Mouse (Mus musculus): ENCODE data around the gene Vamp2.

DNA sequence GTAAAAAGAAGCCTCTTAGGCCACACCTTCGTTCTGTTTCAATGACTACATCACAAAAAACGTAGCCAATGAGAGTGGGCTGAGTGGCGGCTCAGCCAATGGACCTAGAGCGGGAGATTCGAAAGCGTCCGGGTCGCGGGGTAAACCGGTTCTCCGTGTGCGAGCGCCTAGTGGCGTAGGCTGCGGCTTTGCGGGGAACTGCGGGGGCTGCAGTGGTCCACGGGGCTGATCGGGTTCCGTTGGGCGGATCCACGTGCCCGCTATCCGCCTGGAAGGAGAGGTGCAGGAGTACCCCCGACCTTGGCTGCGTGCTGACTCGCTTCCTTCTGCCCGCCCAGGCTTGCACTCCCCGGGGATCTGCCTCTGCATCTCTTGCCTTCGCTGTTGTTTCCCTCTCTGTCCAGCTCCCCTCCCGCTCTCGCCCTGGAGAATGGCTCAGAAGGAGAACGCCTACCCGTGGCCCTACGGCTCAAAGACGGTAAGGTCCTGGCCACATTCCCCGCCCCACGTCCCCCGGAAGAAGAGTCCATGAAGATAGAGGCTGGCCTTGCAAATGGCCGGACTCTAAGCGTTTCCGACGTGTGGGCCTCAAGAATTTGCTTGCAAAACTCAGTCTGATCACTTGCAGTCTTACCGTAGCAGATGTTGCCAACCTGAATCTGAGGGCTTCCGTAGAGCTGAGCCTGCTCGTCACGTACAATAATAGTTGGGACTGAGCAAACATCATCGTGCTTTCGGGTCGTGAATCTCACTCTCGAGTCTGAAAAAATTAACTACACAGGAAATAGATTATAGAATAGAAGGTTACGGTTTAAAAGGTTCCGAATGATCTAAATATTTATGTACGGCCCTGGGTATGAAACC, 42.5 kb upstream of the Vamp2 start, which contains the start of gene Aurkb:
- TF ChIP-seq CTCF (IDR thresholded peaks at IDR 0.05; ENCODE audit: low read depth) (no peak), EP300 (optimal IDR thresholded peaks at IDR 0.05) (no peak)

All from stomach, postnatal 0 days (tissue).